Mouse (Mus musculus): Measurements from ENCODE around the gene Vamp5.

The Vamp5 gene

DNA sequence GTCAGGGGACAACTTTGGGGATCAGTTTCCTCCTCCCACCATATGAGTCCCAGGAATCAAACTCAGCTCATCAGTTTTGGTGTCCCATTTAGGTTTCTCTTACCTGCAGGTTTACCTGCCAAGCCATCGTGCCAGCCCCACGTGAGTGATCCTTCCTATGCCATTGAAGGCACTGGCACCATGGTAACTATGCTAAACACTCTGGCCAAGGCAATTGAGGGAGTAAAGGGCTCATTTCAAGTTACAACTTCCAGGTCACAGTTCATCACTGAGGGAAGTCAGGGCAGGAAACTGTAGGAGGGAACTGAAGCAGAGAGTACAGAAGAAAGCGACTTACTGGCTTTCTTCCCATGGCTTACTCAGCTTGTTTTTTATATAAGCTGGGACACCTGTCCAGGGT lies 14.0 kb downstream of the Vamp5 start:
- DNase-seq (ENCODE audit: low spot score), result no peak

DNA sequence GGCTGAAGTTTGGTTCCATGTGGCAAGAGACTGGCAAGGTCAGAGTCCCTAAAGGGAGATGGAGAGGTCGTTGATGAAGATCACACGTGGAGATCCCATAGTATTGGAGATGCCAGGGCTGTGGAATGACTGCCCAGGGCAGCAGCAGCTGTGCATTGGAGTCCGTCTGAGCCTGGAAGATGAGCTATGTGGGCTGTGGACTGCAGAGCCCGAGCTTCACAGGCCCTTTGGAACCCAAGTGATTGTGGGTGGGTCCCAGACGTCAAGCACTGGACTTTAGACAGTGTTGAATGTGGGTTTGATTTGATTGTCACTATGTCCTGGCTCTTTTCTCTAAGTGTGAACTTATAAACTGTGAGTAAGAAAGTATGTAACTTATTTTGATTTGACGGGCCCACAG lies 15.3 kb downstream of the Vamp5 start:
- DNase-seq (ENCODE audit: low spot score), result no peak

DNA sequence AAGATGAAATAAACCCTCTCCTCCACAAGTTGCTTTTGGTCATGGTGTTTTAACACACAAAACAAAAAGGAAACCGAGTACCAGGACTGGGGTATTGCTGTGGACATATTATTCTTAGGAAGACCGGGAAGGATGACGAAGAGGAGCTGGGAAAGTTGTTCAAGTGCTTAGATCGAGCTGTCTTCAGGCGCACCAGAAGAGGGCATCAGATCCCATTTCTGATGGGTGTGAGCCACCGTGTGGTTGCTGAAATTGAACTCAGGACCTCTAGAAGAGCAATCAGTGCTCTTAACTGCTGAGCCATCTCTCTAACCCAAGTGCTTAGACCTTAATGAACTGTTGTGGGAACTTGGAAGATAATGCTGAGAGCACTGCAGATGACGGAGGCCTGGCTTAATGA lies 16.3 kb downstream of the Vamp5 start:
- DNase-seq (ENCODE audit: low spot score), result no peak

DNA sequence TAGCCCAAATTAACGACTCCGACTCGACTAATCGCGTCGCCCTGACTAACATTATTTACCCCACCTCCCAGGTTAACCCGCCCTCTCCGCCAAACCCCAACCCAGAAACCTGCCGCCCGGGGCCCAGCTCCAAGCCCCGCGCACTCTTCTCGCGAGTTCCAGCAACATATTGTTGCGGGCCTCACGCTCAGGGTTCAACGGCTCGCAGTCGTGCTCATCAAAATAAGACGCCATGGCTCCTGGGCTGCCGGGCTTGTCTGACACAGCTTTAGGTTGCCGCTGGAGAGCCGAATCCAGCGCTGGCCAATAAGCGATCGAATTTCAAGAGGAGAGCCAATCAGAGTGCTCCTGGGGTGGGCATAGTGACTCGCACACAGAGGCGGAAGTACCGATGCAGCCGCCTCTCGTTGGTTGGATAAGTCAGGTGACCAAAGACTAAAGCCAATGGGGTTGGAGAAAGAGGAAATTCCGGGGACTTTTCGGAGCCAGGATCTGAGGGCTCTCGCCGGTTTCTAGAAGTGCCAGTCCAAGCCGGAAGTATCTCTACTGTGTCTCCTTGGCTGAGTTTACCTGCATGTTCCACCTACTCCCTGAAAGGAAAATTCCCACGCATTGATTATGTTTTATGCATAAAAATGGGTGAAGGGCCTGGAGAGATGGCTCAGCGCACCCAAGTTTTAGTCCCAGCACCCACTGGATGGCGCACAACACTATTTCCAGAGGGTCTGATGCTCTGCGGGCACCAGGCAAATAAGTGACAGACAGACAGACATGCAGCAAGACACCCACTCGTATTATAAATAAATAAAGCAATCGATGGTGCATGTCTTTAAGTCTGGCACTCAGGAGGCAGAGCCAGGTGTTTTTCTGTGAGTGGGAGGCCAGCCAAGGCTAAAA lies 17.9 kb downstream of the Vamp5 start:
- DNase-seq (ENCODE audit: low spot score), result peak; percentile 98

DNA sequence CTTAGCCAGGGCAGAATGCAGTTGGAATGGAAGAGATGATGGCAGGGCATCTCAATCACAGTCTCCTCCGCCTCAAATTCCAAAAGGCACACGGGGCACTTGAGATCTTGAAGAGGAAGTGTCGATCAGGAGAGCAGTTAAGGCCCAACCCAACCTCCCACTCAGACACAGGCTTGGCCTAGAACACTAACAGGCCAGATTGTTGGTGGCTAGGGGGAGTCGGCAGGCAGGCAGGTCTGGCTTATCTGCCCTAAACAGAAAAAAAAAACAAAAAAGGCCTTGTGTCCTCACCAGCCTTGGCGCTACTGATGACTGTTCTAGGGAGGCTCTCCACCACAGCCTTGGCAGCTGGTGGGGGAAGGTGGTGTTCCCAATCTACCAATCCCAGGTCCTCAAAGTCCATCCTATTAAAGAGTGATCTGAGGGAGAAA lies 19.1 kb downstream of the Vamp5 start:
- no peak for DNase-seq (ENCODE audit: low spot score)

DNA sequence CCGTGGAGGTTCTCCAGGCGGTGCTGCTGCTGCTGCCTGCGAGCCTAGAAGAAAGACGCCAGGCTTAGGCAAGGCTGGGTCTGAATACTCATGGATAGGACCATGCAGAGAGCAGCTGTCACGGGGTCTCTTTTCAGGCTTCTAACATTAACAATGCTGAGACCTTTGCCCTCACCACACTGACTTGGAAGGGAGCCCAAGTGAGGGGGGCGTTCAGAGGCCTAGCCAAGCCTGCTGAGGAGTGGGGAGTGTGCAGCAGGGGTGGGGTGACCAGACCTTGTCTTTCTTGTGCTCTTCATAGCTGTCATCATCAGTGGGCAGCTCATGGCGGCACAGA lies 19.7 kb downstream of the Vamp5 start:
- DNase-seq (ENCODE audit: low spot score), result no peak

DNA sequence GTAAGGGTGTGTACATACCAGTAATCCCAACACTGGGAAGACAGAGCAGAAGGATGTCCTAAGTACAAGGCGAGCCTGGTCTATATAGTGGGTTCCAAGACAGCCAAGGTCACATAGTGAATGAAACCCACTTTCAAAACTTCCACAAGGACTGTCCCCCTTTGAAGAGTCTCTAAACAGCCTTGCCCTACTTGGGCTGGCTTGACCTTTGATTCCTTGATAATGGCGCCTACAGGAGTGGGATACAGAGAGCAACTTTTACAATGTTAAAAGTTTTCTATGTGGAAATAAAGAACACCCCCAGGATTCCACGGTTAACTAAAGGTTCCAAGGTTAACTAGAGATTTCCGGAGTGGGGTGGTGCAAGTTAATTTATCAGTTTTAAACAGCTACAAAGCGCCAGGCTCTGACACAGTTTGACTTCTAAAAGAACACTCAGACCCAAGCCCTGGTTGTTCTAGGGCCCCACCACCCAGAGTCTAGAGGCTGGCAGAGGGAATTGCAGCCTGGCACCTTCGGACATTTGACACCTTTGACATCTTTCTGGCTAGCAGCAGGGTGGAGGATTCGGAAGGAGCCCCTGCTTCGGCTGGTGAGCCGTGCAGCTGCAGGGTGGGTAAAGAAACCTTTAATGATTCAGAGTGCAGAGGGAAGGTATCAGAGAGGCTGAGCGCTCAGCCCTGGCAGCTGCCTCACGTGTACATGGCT lies 20.2 kb downstream of the Vamp5 start:
- DNase-seq (ENCODE audit: low spot score), result no peak

DNA sequence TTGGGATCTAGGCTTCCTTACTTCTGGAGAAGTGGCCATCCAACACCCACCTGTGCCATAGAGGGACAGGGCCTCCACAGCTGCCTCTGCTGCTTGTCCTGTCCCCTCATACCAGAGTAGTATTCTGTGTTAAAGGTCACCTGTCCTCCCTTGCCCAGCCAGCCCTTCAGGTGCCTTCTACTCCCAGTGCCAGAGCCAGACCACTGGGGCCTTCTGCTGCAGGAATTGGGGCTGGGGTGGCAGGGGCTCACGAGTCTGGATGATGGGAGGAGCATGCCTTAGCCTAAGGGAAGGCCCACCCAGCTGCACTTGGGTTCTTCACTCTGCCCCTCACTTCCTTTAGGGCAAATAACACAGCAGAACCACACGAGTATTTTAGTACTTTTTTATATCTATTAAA lies 20.9 kb downstream of the Vamp5 start:
- DNase-seq (ENCODE audit: low spot score), result no peak

DNA sequence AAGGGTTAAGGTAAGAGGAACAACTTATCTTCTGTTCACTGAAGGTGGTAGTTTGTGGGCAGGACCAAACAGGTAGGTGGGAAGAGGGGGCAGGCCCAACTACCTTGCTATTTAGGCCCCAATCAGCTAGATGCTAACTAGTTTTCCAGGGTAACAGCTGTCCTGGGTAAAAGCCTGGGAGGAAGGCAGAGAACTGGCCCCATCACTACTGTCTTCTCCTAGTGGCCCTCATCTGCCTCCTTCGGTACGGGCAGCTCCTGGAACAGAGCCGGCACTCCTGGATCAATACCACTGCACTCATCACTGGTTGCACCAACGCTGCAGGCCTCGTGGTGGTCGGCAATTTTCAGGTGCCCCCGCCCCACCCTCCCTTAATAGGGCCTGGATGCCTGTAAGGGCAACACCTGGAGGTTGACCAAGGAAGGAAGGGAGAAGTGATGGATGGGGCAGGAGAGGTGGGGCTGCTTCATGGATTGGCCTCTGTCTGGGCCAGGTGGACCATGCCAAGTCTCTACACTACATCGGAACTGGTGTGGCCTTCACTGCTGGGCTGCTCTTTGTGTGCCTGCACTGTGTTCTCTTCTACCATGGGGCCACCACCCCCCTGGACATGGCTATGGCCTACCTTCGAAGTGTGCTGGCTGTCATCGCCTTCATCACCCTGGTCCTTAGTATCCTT lies 22.0 kb downstream of the Vamp5 start:
- no peak for DNase-seq (ENCODE audit: low spot score)

DNA sequence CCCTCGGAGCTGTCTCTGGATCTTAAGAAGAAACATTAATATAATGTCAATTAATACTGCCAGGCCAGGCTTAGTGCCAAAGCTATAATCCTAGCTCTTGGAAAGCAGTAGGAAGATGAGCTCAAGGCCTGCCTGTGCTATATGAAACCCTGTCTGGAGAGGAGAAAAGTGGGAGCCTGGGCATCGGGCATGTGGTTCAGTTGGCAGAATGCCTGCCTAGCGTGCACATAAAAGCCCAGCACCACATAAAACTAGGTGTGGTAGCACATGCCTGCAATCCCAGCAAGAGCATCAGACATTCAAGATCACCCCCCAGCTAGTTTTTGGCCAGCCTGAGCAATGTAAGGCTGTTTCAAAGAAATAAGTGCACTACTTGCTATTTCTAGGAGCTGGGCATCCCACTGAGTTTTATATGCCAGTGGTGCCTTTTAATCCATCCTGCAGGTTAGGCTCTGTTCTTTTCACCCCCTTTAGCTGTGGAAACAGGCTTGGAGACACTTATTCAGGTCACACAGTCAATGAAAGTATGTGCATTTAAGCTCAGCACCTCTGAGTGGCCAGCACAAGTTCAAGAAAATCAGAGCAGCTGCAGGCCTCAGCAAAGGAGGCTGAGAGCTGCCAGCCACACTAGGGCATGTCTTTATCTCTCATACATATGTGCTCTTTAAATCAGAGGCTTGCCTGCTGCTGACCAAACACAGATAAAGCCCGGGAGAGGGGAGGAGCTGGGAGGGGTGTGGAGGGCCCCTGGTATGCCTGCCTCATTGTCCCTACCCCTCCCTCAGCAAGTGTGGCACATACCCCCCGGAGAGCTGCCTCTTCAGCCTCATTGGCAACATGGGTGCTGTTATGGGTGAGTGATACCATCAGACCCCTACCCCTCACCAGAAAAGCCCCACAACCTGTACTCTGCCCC lies 22.8 kb downstream of the Vamp5 start:
- DNase-seq (ENCODE audit: low spot score), result no peak

DNA sequence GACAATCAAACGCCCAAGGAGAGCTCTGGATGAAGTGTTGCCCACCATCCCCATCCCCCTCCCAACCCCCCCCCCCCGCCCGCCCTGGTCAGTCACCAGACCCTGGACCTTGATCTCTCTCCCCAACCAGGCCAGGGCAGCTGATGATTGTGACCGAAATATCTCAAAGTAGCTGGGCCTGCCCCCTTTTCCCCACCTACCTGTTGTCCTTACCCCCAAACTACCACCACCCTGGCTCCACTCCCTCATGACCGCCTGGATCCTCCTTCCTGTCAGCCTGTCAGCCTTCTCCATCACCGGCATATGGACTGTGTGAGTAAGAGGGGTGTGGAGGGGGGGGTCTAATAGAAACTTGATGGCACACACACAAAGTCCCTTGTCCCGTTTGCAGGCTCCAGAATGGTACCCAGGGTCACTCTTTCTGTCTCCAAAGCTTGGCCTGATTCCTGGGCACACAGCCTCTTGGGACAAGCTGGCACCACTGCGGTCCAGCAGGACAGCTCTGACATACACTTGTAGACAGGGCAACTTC lies 24.2 kb downstream of the Vamp5 start:
- no peak for DNase-seq (ENCODE audit: low spot score)

DNA sequence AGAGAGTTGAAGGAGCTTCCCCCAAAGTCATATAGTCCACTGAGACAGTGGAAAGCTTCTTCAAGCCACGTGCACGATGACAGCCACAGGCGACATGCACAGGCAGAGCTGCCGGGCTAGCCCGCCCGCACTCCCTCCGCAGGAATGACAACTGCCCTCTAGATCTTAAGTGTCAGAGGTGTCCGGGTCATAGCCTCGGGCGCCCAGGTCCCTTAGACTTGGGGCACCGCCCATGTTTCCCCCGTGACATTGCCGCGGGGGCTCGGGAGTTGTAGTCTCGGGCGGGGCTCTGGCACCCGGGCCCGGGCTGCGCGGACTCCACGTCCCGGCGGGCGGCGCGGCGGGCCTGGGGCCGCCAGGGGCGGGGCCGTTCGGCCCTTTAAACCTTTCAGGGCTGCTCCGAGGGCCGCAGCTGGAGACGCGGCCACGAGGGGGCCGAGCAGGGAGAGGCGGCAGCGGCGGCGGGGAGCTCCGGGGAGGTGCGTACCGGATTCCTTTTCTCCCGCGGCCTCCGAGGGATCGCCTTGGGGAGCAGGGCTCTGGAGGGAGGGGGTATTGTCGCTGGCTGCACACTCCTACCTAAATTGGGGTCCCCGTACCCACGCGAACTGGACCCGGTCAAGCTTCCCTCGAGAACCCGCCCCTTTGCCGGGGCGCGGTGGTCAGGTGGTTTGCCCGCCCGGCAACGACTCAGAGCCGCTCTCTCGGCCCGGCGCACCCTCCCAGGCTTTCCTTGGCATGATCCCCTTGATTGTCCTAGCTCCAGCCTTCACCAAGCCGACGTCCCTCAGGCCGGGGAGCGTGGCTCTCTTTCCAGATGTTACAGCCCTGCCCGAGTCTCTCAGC lies 25.0 kb downstream of the Vamp5 start, which contains the start of gene Tmem150a:
Tmem150a (plus strand) TSS at position 382 of the 846 bp plus-strand sequence.
- no peak for DNase-seq (ENCODE audit: low spot score)

DNA sequence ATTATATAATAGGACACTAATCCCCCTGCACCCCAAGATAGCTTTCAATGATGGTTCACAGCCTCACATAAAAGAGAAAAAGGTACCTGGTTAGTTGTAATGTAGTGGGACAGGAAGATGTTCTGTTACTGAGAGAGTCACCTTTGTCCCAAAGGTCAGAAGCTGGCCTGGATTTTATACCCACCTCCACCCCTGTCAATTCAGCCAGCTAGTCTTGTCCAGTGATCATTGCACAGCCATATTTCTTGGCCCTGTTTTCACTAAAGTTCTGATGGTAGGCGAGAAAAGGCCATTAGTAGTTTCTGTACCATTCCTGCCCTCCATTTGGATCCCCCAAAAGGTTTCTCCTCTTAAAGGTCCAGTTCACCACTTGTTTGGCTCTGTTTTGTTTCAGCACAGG lies 26.2 kb downstream of the Vamp5 start:
- no peak for DNase-seq (ENCODE audit: low spot score)

DNA sequence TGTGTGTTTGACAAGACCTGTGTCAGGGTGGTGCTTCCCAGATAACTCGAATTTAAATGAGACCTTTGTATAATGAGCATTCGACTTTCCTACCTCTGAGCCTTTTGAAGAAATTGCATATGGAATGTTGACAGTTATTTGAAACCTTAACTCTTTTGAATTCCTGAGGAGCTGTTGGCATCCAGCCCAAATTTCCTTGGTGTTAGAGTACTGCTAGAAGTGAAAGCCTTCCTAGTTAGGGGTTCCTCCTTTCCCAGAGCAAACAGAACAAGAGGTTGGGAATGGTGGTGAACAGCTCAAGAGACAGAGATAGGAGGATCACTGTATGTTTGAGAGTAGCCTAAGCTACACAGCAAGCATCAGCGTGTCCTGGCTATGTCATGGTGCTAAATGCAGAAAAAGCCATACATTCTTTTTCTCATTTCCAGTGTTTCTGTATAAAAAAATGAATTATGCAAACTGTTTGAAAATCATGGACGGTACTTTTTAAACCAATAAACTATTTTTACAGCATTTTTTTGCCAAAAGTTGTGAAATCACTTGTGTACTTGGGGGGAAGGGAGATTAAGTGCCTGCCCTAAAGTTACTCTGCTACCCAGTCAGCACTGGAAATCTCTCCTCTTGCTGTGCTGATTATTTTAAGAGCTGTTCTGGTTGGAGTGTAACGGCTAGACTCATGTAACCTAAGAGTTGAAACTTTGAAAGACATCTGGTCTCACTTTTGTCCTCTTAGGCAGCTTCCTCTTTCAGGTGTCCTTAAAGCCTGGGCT lies 27.4 kb downstream of the Vamp5 start:
- no peak for DNase-seq (ENCODE audit: low spot score)

DNA sequence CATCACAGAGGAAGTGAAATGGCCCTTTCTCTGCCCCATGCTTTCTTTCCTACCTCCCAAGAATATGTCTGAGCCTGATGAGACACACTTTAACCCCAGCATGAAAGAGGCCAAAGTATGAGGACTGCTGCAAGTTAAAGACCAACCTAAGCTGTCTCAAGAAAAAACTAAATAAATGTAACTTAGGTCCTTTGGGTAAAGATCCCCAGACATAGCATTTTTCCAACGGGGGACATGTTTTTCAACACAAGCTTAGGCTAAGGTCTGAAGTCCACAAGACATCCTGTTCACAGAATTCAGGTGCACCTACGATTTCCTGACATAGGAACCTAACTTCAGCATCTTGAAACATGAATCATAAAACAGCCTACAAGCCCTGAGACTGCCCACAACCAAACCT lies 30.1 kb downstream of the Vamp5 start:
- DNase-seq (ENCODE audit: low spot score), result no peak

DNA sequence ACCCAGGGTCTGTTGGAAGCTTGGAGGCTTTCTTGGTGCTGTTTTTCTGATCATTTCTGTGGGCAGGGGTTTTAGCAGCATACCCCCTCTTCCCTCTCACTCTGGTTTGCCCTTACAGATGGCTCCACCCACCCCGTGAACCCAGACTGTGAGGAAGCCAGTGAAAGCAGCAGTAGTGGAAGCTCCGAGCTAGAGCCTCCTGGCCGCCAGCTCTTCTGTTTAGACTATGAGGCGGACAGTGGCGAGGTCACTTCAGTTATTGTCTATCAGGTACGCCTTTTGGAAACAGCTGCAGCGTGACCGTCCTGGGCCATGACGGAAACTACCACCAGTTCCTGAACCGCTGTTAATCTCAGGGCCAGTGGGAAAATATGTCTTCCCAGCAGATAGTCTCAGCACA lies 31.9 kb downstream of the Vamp5 start:
- DNase-seq (ENCODE audit: low spot score), result no peak

DNA sequence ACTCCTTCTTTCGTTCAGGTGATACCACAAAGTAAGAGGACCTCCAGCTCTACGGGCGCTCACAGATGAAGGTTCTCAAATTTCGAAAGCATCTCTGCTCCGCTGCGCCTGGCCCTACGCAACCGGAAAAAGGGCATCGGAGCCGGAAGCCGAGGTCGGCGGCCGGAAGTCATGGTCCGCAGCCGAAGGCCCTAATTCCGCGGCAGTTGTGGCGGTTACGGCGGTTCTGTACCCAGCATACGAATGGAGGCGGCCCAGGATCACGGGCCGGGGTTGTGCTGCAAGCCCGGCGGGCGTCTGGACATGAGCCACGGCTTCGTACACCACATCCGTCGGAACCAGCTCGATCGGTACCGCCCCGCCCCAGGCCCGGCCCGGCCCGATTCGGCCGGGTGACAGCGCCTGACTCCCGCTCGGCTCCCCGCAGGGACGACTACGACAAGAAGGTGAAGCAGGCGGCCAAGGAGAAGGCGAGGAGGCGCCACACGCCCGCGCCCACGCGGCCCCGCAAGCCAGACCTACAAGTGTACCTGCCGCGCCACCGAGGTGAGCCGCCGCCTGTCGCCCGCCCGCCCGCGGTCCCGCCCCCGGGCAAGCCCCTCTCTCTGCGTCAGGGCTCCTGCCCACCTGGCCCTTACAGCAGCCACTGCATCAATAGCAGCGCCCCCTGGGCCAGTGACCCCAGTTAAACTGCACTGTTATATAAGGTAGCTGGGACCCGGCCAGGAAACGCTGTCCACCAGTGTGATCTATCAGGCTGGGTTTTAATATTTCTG lies 32.9 kb downstream of the Vamp5 start, which contains the start of gene 0610030E20Rik:
0610030E20Rik (plus strand) TSS at position 152 of the 776 bp plus-strand sequence.
- no peak for DNase-seq (ENCODE audit: low spot score)

DNA sequence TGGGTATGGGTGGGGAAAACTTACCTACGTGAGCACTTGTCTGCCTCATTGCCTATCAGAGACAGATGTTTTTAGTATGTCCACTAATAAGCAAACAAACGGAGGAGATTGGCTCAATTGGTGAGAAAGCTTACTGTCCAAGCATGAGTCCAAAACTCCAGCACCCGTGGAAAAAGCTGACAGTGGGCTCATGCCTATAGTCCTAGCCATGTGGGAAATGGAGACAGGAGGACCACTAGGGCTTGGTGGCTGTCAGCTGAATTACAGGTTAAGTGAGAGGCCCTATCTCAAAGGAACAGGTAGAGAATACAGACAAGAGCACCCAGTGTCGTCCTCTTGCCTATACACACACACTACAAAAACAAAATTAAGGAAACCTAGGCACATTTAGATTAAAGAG lies 34.0 kb downstream of the Vamp5 start:
- no peak for DNase-seq (ENCODE audit: low spot score)

DNA sequence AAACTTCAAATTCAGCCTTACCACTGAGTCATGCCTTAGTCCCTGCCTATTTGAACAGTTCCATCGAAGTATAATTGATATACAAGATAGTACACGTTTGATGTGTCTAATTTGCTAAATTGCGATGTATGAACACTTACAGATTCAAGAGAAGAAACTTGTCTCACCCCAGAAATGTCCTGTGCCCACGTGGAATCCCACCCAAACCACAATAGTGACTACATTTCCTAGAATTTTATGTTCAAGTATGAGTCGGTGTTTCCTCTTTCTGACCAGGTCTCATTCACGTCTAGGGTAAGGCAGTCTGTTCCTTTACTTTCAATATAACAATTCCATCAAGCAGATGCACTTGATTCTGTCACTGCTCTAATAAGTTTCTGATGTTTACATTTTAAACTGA lies 34.6 kb downstream of the Vamp5 start:
- DNase-seq (ENCODE audit: low spot score), result no peak

Data from left cerebral cortex, adult 11 months (tissue).